Mouse (Mus musculus): ENCODE data around the gene Slc2a5. TPM values are rescaled to one million over a fixed set of nuclear protein-coding genes. Genes with fewer than 3 reads are reported as not detected.

The Slc2a5 gene
- polyA plus RNA-seq, 1 experiment from 2014 or later, result 0.21 TPM

DNA sequence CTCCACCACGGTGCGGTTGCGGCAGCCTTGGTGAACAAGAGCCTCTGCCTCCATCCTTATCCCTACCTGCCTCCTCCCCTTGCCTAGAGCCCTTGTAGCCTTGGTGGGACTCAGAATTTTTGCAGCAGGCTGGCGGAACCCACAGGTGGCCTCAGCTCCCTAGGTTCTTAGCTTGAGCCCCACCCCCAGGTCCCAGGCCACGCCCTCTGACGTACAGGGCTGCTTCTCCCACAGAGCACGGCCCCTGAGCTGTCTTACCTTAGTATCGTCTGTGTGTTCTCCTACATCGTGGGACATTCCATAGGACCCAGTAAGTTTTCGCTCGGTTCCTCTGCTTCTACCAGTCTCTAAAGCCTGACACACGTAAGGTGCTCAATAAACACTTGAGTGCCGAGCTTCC, 45.8 kb downstream of the Slc2a5 start:
- H3K4me1 ChIP-seq (ENCODE audit: control insufficient read depth, low read depth, low read length), result no peaks in the 10 kb centered on the region
- H3K9me3 ChIP-seq (replicated peaks; ENCODE audit: control insufficient read depth, low read length), result no peaks in the 10 kb centered on the region
- H3K27ac ChIP-seq (ENCODE audit: low read length), result no peak overlapping the region
- no peak overlapping the region for H3K9ac ChIP-seq (ENCODE audit: low read depth, low read length)
- H3K4me2 ChIP-seq (ENCODE audit: low read depth, low read length), result no peak overlapping the region
- ATAC-seq (ENCODE audit: low read depth), result no peak
- H3K27me3 ChIP-seq (ENCODE audit: control insufficient read depth, insufficient read depth, low read depth, low read length), result no peaks in the 10 kb centered on the region
- H3K36me3 ChIP-seq (ENCODE audit: control insufficient read depth, insufficient read depth), result no peaks in the 10 kb centered on the region
- WGBS (ENCODE audit: insufficient replicate concordance), result 42% methylated on average over 13 of the region's 13 CpGs
- H3K4me3 ChIP-seq (ENCODE audit: low read depth, low read length), result no peak overlapping the region

- no peak overlapping the region for H3K27ac ChIP-seq (ENCODE audit: low read length)
- H3K36me3 ChIP-seq (ENCODE audit: control insufficient read depth, insufficient read depth), result no peaks in the 10 kb centered on the region
- no peak overlapping the region for H3K4me2 ChIP-seq (ENCODE audit: low read depth, low read length)
- H3K9me3 ChIP-seq (replicated peaks; ENCODE audit: control insufficient read depth, low read length), result no peaks in the 10 kb centered on the region
- peaks cover 2% of the 10 kb centered on the region; the same call in 1 of the 2 replicates for H3K4me1 ChIP-seq (ENCODE audit: control insufficient read depth, low read depth, low read length)
- H3K9ac ChIP-seq (ENCODE audit: low read depth, low read length), result no peak overlapping the region
- H3K27me3 ChIP-seq (ENCODE audit: control insufficient read depth, insufficient read depth, low read depth, low read length), result no peaks in the 10 kb centered on the region
- no peak overlapping the region for H3K4me3 ChIP-seq (ENCODE audit: low read depth, low read length)
- no peak for ATAC-seq (ENCODE audit: low read depth)
- 65% methylated on average over 10 of the region's 10 CpGs for WGBS (ENCODE audit: insufficient replicate concordance)
Measured at GRCm38 (mm10) chr4:150168406-150168805, 49.3 kb downstream of the Slc2a5 start.

GRCm38 (mm10) chr4:150172107-150172506, 53.0 kb downstream of the Slc2a5 start:
- WGBS (ENCODE audit: insufficient replicate concordance), result 34% methylated on average over 8 of the region's 8 CpGs

GRCm38 (mm10) chr4:150173281-150173680, 54.2 kb downstream of the Slc2a5 start:
- Histone ChIP-seq H3K9me3 (replicated peaks; ENCODE audit: control insufficient read depth, low read length) (no peaks in the 10 kb centered on the region), H3K27me3 (ENCODE audit: control insufficient read depth, insufficient read depth, low read depth, low read length) (no peaks in the 10 kb centered on the region), H3K36me3 (ENCODE audit: control insufficient read depth, insufficient read depth) (no peaks in the 10 kb centered on the region), H3K9ac (ENCODE audit: low read depth, low read length) (no peak overlapping the region), H3K27ac (ENCODE audit: low read length) (no peak overlapping the region), H3K4me2 (ENCODE audit: low read depth, low read length) (no peak overlapping the region), H3K4me3 (ENCODE audit: low read depth, low read length) (no peak overlapping the region), H3K4me1 (ENCODE audit: control insufficient read depth, low read depth, low read length) (peaks cover 4% of the 10 kb centered on the region; the same call in 1 of the 2 replicates)
- 43% methylated on average over 10 of the region's 10 CpGs for WGBS (ENCODE audit: insufficient replicate concordance)
- no peak for ATAC-seq (ENCODE audit: low read depth)

More at GRCm38 (mm10) chr4:150172107-150172506, 53.0 kb downstream of the Slc2a5 start:
- H3K36me3 ChIP-seq (ENCODE audit: control insufficient read depth, insufficient read depth), result no peaks in the 10 kb centered on the region
- H3K9me3 ChIP-seq (replicated peaks; ENCODE audit: control insufficient read depth, low read length), result no peaks in the 10 kb centered on the region
- peak; percentile 51 for ATAC-seq (ENCODE audit: low read depth)
- no peak overlapping the region for H3K4me2 ChIP-seq (ENCODE audit: low read depth, low read length)
- no peaks in the 10 kb centered on the region for H3K27me3 ChIP-seq (ENCODE audit: control insufficient read depth, insufficient read depth, low read depth, low read length)
- H3K27ac ChIP-seq (ENCODE audit: low read length), result no peak overlapping the region
- no peak overlapping the region for H3K4me3 ChIP-seq (ENCODE audit: low read depth, low read length)
- peaks cover 4% of the 10 kb centered on the region; the same call in 1 of the 2 replicates for H3K4me1 ChIP-seq (ENCODE audit: control insufficient read depth, low read depth, low read length)
- H3K9ac ChIP-seq (ENCODE audit: low read depth, low read length), result no peak overlapping the region

GRCm38 (mm10) chr4:150174027-150174426, 54.9 kb downstream of the Slc2a5 start:
- H3K4me1 ChIP-seq (ENCODE audit: control insufficient read depth, low read depth, low read length), result peaks cover 4% of the 10 kb centered on the region; the same call in 1 of the 2 replicates
- no peak overlapping the region for H3K4me3 ChIP-seq (ENCODE audit: low read depth, low read length)
- WGBS (ENCODE audit: insufficient replicate concordance), result 76% methylated on average over 14 of the region's 14 CpGs
- H3K36me3 ChIP-seq (ENCODE audit: control insufficient read depth, insufficient read depth), result no peaks in the 10 kb centered on the region
- H3K9ac ChIP-seq (ENCODE audit: low read depth, low read length), result no peak overlapping the region
- no peak overlapping the region for H3K4me2 ChIP-seq (ENCODE audit: low read depth, low read length)
- H3K9me3 ChIP-seq (replicated peaks; ENCODE audit: control insufficient read depth, low read length), result no peaks in the 10 kb centered on the region
- ATAC-seq (ENCODE audit: low read depth), result no peak
- H3K27me3 ChIP-seq (ENCODE audit: control insufficient read depth, insufficient read depth, low read depth, low read length), result no peaks in the 10 kb centered on the region
- no peak overlapping the region for H3K27ac ChIP-seq (ENCODE audit: low read length)

GRCm38 (mm10) chr4:150176535-150176934, 57.5 kb downstream of the Slc2a5 start:
- no peak overlapping the region for H3K4me3 ChIP-seq (ENCODE audit: low read depth, low read length)

DNA sequence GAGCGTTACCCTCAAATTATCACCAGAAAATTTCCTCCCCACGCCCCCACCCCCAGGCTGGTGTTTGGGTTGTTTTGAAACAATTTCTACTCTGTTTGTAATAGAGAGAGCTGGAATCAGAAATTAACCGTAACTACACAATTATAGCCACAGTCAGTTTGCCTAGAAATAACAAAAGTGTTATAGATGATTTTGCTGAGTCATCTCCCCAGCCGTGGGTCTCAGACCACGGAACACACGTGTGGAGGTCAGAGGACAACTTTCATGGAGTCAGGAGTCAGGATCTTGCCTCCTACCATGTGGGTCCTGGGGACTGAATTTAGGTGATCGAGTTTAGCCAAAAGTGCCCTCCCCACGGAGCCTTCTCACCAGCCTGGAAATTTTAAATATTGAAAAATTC, 58.0 kb downstream of the Slc2a5 start:
- Histone ChIP-seq H3K4me2 (ENCODE audit: low read depth, low read length) (no peak overlapping the region), H3K4me3 (ENCODE audit: low read depth, low read length) (no peak overlapping the region), H3K27ac (ENCODE audit: low read length) (no peak overlapping the region), H3K9ac (ENCODE audit: low read depth, low read length) (no peak overlapping the region), H3K9me3 (replicated peaks; ENCODE audit: control insufficient read depth, low read length) (no peaks in the 10 kb centered on the region), H3K27me3 (ENCODE audit: control insufficient read depth, insufficient read depth, low read depth, low read length) (no peaks in the 10 kb centered on the region), H3K36me3 (ENCODE audit: control insufficient read depth, insufficient read depth) (no peaks in the 10 kb centered on the region), H3K4me1 (ENCODE audit: control insufficient read depth, low read depth, low read length) (peaks cover 4% of the 10 kb centered on the region; the same call in 1 of the 2 replicates)
- no peak for ATAC-seq (ENCODE audit: low read depth)
- 44% methylated on average over 8 of the region's 8 CpGs for WGBS (ENCODE audit: insufficient replicate concordance)

More at GRCm38 (mm10) chr4:150176535-150176934, 57.5 kb downstream of the Slc2a5 start:
- H3K4me2 ChIP-seq (ENCODE audit: low read depth, low read length), result peak overlapping the region; percentile 39; the same call in 1 of the 2 replicates
- no peak overlapping the region for H3K9ac ChIP-seq (ENCODE audit: low read depth, low read length)
- no peaks in the 10 kb centered on the region for H3K9me3 ChIP-seq (replicated peaks; ENCODE audit: control insufficient read depth, low read length)
- H3K4me1 ChIP-seq (ENCODE audit: control insufficient read depth, low read depth, low read length), result peaks cover 4% of the 10 kb centered on the region; the same call in 1 of the 2 replicates
- no peak overlapping the region for H3K27ac ChIP-seq (ENCODE audit: low read length)
- no peaks in the 10 kb centered on the region for H3K27me3 ChIP-seq (ENCODE audit: control insufficient read depth, insufficient read depth, low read depth, low read length)
- 3% methylated on average over 7 of the region's 7 CpGs for whole genome bisulfite sequencing (ENCODE audit: insufficient replicate concordance)
- ATAC-seq (ENCODE audit: low read depth), result no peak
- no peaks in the 10 kb centered on the region for H3K36me3 ChIP-seq (ENCODE audit: control insufficient read depth, insufficient read depth)

DNA sequence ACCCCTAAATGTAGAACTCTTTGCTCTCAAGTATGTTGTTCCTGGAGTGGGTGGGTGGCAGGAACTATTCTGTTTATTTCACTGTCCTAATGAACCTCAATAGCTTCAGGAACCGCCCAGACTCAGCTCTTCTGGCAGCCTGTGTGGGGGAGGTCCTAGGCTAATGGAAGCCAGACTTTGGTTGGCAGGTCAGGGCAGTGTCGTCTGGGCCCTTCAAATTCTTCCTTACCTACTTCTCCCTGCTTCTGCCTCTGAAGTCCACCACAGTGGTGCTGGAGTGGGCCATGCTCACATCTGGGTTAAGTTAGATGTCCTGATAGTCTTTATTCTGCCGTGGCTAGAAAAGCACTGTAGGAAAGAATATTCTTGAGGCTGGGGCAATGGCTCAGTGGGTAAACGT, 59.0 kb downstream of the Slc2a5 start:
- no peak for ATAC-seq (ENCODE audit: low read depth)
- H3K9me3 ChIP-seq (replicated peaks; ENCODE audit: control insufficient read depth, low read length), result no peaks in the 10 kb centered on the region
- H3K9ac ChIP-seq (ENCODE audit: low read depth, low read length), result no peak overlapping the region

GRCm38 (mm10) chr4:150181304-150181703, 62.2 kb downstream of the Slc2a5 start:
- WGBS (ENCODE audit: insufficient replicate concordance), result 74% methylated on average over 7 of the region's 7 CpGs
- H3K9me3 ChIP-seq (replicated peaks; ENCODE audit: control insufficient read depth, low read length), result no peaks in the 10 kb centered on the region
- no peak overlapping the region for H3K4me2 ChIP-seq (ENCODE audit: low read depth, low read length)
- H3K27ac ChIP-seq (ENCODE audit: low read length), result no peak overlapping the region
- no peaks in the 10 kb centered on the region for H3K27me3 ChIP-seq (ENCODE audit: control insufficient read depth, insufficient read depth, low read depth, low read length)
- no peaks in the 10 kb centered on the region for H3K36me3 ChIP-seq (ENCODE audit: control insufficient read depth, insufficient read depth)
- H3K4me1 ChIP-seq (ENCODE audit: control insufficient read depth, low read depth, low read length), result peaks cover 2% of the 10 kb centered on the region; the same call in 1 of the 2 replicates
- no peak overlapping the region for H3K9ac ChIP-seq (ENCODE audit: low read depth, low read length)
- ATAC-seq (ENCODE audit: low read depth), result no peak
- no peak overlapping the region for H3K4me3 ChIP-seq (ENCODE audit: low read depth, low read length)

More for the DNA sequence above, 59.0 kb downstream of the Slc2a5 start:
- H3K36me3 ChIP-seq (ENCODE audit: control insufficient read depth, insufficient read depth), result no peaks in the 10 kb centered on the region
- no peaks in the 10 kb centered on the region for H3K27me3 ChIP-seq (ENCODE audit: control insufficient read depth, insufficient read depth, low read depth, low read length)
- no peak overlapping the region for H3K4me2 ChIP-seq (ENCODE audit: low read depth, low read length)
- peaks cover 2% of the 10 kb centered on the region; the same call in 1 of the 2 replicates for H3K4me1 ChIP-seq (ENCODE audit: control insufficient read depth, low read depth, low read length)
- no peak overlapping the region for H3K4me3 ChIP-seq (ENCODE audit: low read depth, low read length)
- 55% methylated on average over 4 of the region's 4 CpGs for WGBS (ENCODE audit: insufficient replicate concordance)
- no peak overlapping the region for H3K27ac ChIP-seq (ENCODE audit: low read length)

All from liver, embryonic 16.5 days (tissue).